Mouse (Mus musculus) lung, embryonic 14.5 days (tissue): ENCODE measurements around the gene Pawr. TPM values are rescaled to one million over a fixed set of nuclear protein-coding genes. Genes with fewer than 3 reads are reported as not detected.
A peak's percentile ranks its signal among the peaks of the same experiment; 100 is the strongest.

ENCODE experiments used
- ATAC-seq: fragments of 200-750 bp; cut with Nextera tagmentation; 2 replicates; pipeline ENCODE4 v1.8.0; 2017; ENCODE audit warnings: mild to moderate bottlenecking, moderate TSS enrichment, moderate library complexity; ENCODE audit not compliant: insufficient read depth
- DNase-seq: peaks from one replicate; pipeline ENCODE4 v3.0.0-alpha.2; 2015
- H3K27ac ChIP-seq: fragments of 300-500 bp; sonication (generic); 2 replicates; pipeline ENCODE4 v1.5.1; 2014; ENCODE audit warnings: low read depth, mild to moderate bottlenecking, moderate library complexity
- H3K27me3 ChIP-seq: fragments of 300-500 bp; sonication (generic); 2 replicates; pipeline ENCODE4 v1.6.1; 2014; ENCODE audit warnings: low read length, control low read depth; ENCODE audit not compliant: insufficient read depth
- H3K36me3 ChIP-seq: fragments of 300-500 bp; sonication (generic); 2 replicates; pipeline ENCODE4 v1.6.1; 2014; ENCODE audit warnings: control low read depth; ENCODE audit not compliant: insufficient read depth
- H3K4me1 ChIP-seq: fragments of 300-500 bp; sonication (generic); 2 replicates; pipeline ENCODE4 v1.6.1; 2014; ENCODE audit warnings: antibody characterized with exemption, control low read depth; ENCODE audit not compliant: insufficient read depth
- H3K4me2 ChIP-seq: fragments of 300-500 bp; sonication (generic); 2 replicates; pipeline ENCODE4 v1.6.1; 2014; ENCODE audit warnings: mild to moderate bottlenecking
- H3K4me3 ChIP-seq: fragments of 300-500 bp; sonication (generic); 2 replicates; pipeline ENCODE4 v1.5.1; 2014; ENCODE audit warnings: low read depth, low read length
- H3K9ac ChIP-seq: fragments of 300-500 bp; sonication (generic); 2 replicates; pipeline ENCODE4 v1.6.1; 2014
- H3K9me3 ChIP-seq: fragments of 300-500 bp; sonication (generic); 2 replicates; pipeline ENCODE4 v1.6.1; 2016; ENCODE audit warnings: low read depth, low read length, control low read depth
- CTCF ChIP-seq: IDR thresholded peaks from 2 replicates; pipeline ENCODE4 v1.5.1; 2016; ENCODE audit warnings: antibody characterized with exemption, low read depth
- WGBS: fragments of 180-500 bp; shearing (Covaris S2); extraction: QIAGEN DNeasy Blood & Tissue Kit; methylation state at CpG from one replicate; pipeline ENCODE4 v1.1.7; 2014; 5-methylcytosine and 5-hydroxymethylcytosine counted together
- polyA plus RNA-seq: library from polyadenylated mRNA; unstranded; fragments of >200 nt; fragmentation: Nextera tagmentation; extraction: Ambion mirVana; gene quantifications from 2 replicates; pipeline ENCODE4 v1.2.1, GENCODE M21; 2014

Pawr gene
- polyA plus RNA-seq, 1 experiment from 2014 or later: 27.4 TPM

- no peak for ATAC-seq
Measured at GRCm38 (mm10) chr10:108298261-108298660, 33.7 kb upstream of the Pawr start.

GRCm38 (mm10) chr10:108298841-108299545 lies 32.9 kb upstream of the Pawr start:
- Histone ChIP-seq H3K36me3 (no peaks in the 10 kb centered on the region), H3K27ac (no peak overlapping the region), H3K27me3 (no peaks in the 10 kb centered on the region), H3K9ac (no peak overlapping the region), H3K4me2 (no peak overlapping the region), H3K4me3 (no peak overlapping the region), H3K9me3 (no peaks in the 10 kb centered on the region), H3K4me1 (no peaks in the 10 kb centered on the region)
- DNase-seq (no peak), ATAC-seq (no peak)
- WGBS: 55% methylated on average over 16 of the region's 17 CpGs
- TF ChIP-seq CTCF: no peak

More at GRCm38 (mm10) chr10:108298261-108298660, 33.7 kb upstream of the Pawr start:
- 91% methylated on average over 13 of the region's 13 CpGs for WGBS
- no peak for DNase-seq
- no peak overlapping the region for H3K4me2 ChIP-seq
- H3K9me3 ChIP-seq: no peaks in the 10 kb centered on the region
- no peak overlapping the region for H3K4me3 ChIP-seq
- TF ChIP-seq CTCF: no peak
- H3K27me3 ChIP-seq: no peaks in the 10 kb centered on the region
- no peaks in the 10 kb centered on the region for H3K4me1 ChIP-seq
- no peaks in the 10 kb centered on the region for H3K36me3 ChIP-seq
- H3K9ac ChIP-seq: no peak overlapping the region
- H3K27ac ChIP-seq: no peak overlapping the region

- DNase-seq (no peak), ATAC-seq (no peak)
- WGBS: 34% methylated on average over 11 of the region's 11 CpGs
- H3K4me2 ChIP-seq: no peak overlapping the region
- H3K9me3 ChIP-seq: no peaks in the 10 kb centered on the region
- H3K4me1 ChIP-seq: no peaks in the 10 kb centered on the region
- no peak overlapping the region for H3K4me3 ChIP-seq
- no peak for TF ChIP-seq CTCF
- no peaks in the 10 kb centered on the region for H3K36me3 ChIP-seq
- no peak overlapping the region for H3K9ac ChIP-seq
- H3K27ac ChIP-seq: no peak overlapping the region
- no peaks in the 10 kb centered on the region for H3K27me3 ChIP-seq
Measured at GRCm38 (mm10) chr10:108299828-108300227, 32.1 kb upstream of the Pawr start.

- 10% methylated on average over 19 of the region's 19 CpGs for WGBS
- H3K27me3 ChIP-seq: no peaks in the 10 kb centered on the region
- no peak overlapping the region for H3K27ac ChIP-seq
- TF ChIP-seq CTCF: peak; percentile 82
- DNase-seq (peak; percentile 94), ATAC-seq (peak; percentile 74; the same call in 1 of the 2 replicates)
- no peaks in the 10 kb centered on the region for H3K9me3 ChIP-seq
- H3K4me3 ChIP-seq: no peak overlapping the region
- H3K4me2 ChIP-seq: peak overlapping the region; percentile 31; the same call in 1 of the 2 replicates
- H3K4me1 ChIP-seq: no peaks in the 10 kb centered on the region
- H3K9ac ChIP-seq: no peak overlapping the region
- no peaks in the 10 kb centered on the region for H3K36me3 ChIP-seq
Measured at GRCm38 (mm10) chr10:108300843-108301242, 31.1 kb upstream of the Pawr start.

- Histone ChIP-seq H3K4me3 (no peak overlapping the region), H3K9me3 (no peaks in the 10 kb centered on the region), H3K4me2 (no peak overlapping the region), H3K36me3 (no peaks in the 10 kb centered on the region), H3K27ac (no peak overlapping the region), H3K4me1 (no peaks in the 10 kb centered on the region), H3K27me3 (no peaks in the 10 kb centered on the region), H3K9ac (no peak overlapping the region)
- DNase-seq (no peak), ATAC-seq (no peak)
- WGBS: 65% methylated on average over 11 of the region's 11 CpGs
- TF ChIP-seq CTCF: no peak
Measured at GRCm38 (mm10) chr10:108307772-108308171, 24.1 kb upstream of the Pawr start.

- DNase-seq: no peak
- 84% methylated on average over 5 of the region's 5 CpGs for WGBS
- Histone ChIP-seq H3K9me3 (no peaks in the 10 kb centered on the region), H3K27ac (no peak overlapping the region), H3K36me3 (no peaks in the 10 kb centered on the region), H3K4me2 (no peak overlapping the region), H3K4me3 (no peak overlapping the region), H3K9ac (no peak overlapping the region), H3K27me3 (no peaks in the 10 kb centered on the region), H3K4me1 (no peaks in the 10 kb centered on the region)
- ATAC-seq: no peak
- no peak for TF ChIP-seq CTCF
Measured at GRCm38 (mm10) chr10:108310195-108310594, 21.7 kb upstream of the Pawr start.

- no peak for TF ChIP-seq CTCF
- no peaks in the 10 kb centered on the region for H3K4me1 ChIP-seq
- no peaks in the 10 kb centered on the region for H3K27me3 ChIP-seq
- no peaks in the 10 kb centered on the region for H3K9me3 ChIP-seq
- H3K36me3 ChIP-seq: no peaks in the 10 kb centered on the region
- ATAC-seq (no peak), DNase-seq (no peak)
- WGBS: 80% methylated on average over 3 of the region's 3 CpGs
- no peak overlapping the region for H3K9ac ChIP-seq
- no peak overlapping the region for H3K4me2 ChIP-seq
- H3K27ac ChIP-seq: no peak overlapping the region
- no peak overlapping the region for H3K4me3 ChIP-seq
Measured at GRCm38 (mm10) chr10:108311396-108311795, 20.5 kb upstream of the Pawr start.
